Mouse (Mus musculus): Measurements from ENCODE around the gene Selenoh.

GRCm38 (mm10) chr2:84711898-84712297 is 41.3 kb upstream of the Selenoh start:
- TF ChIP-seq EP300 (optimal IDR thresholded peaks at IDR 0.05) (no peak), CTCF (IDR thresholded peaks at IDR 0.05; ENCODE audit: low read depth) (no peak)
